Mouse (Mus musculus): ENCODE data around the gene Icam2. TPM values are rescaled to one million over a fixed set of nuclear protein-coding genes. Genes with fewer than 3 reads are reported as not detected.

The Icam2 gene
- polyA plus RNA-seq, 2 experiments = 32.8 to 46.4 TPM

GRCm38 (mm10) chr11:106392597-106393330, 4.9 kb upstream of the Icam2 start:
- no peak overlapping the region for H3K4me2 ChIP-seq (replicated peaks; ENCODE audit: low read depth, low read length, severe bottlenecking)
- H3K4me3 ChIP-seq (replicated peaks; ENCODE audit: low read length) = no peak overlapping the region
- DNase-seq (ENCODE audit: low spot score) (no peak), ATAC-seq (ENCODE audit: low FRiP score, low read depth) (no peak)
- TF ChIP-seq POLR2A (IDR thresholded peaks at IDR 0.05; ENCODE audit: borderline replicate concordance, extremely low read depth, insufficient read depth, insufficient read length) = no peak
- WGBS = 70% methylated on average over 7 of the region's 7 CpGs
- peaks cover 7% of the 10 kb centered on the region for H3K36me3 ChIP-seq (ENCODE audit: control insufficient read depth, insufficient read depth, low read length)
- H3K27ac ChIP-seq (replicated peaks; ENCODE audit: low read depth, low read length) = no peak overlapping the region
- H3K4me1 ChIP-seq (ENCODE audit: control insufficient read depth, insufficient read depth, low read length) = peaks cover 8% of the 10 kb centered on the region; the same call in 1 of the 2 replicates
- H3K27me3 ChIP-seq (ENCODE audit: control insufficient read depth, insufficient read depth, low read length) = no peaks in the 10 kb centered on the region
- H3K9me3 ChIP-seq (ENCODE audit: control insufficient read depth, low read length) = no peaks in the 10 kb centered on the region
- no peak overlapping the region for H3K9ac ChIP-seq (ENCODE audit: low read depth, low read length, severe bottlenecking)

DNA sequence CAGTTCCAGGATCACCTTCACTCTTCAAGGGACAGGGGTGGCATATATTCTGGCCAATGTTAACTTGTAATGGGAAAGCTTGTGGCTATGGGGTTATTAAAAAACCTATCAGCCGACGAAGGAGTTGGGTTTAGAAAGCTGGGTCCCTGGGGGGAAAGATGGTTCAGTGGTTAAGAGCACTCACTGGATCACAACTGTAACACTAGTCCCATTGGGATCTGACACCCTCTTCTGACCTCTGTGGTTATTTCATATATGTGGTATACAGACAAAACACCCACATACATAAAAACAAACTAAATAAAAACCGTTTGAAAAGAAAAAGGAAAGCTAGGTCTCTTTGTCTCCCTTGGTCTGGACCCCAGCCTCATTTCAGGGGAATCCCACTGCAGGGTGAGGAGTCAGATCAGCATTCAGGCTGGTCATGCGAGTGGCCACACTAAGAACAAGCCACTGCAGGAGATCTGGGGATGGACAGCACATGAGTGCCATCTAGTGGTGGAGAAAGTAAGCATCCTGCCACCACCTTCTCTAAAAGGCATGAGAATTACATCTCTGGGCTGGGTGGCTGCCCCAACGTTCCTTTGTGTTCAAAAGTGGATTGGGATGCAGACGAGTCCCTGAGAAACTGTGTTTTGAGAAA, 3.8 kb upstream of the Icam2 start:
- Histone ChIP-seq H3K4me2 (replicated peaks; ENCODE audit: low read depth, low read length, severe bottlenecking) (no peak overlapping the region), H3K4me3 (replicated peaks; ENCODE audit: low read length) (no peak overlapping the region), H3K36me3 (ENCODE audit: control insufficient read depth, insufficient read depth, low read length) (peaks cover 1% of the 10 kb centered on the region; the same call in 1 of the 2 replicates), H3K9me3 (ENCODE audit: control insufficient read depth, low read length) (no peaks in the 10 kb centered on the region), H3K27ac (replicated peaks; ENCODE audit: low read depth, low read length) (no peak overlapping the region), H3K9ac (ENCODE audit: low read depth, low read length, severe bottlenecking) (no peak overlapping the region), H3K4me1 (ENCODE audit: control insufficient read depth, insufficient read depth, low read length) (peaks cover 8% of the 10 kb centered on the region; the same call in 1 of the 2 replicates), H3K27me3 (ENCODE audit: control insufficient read depth, insufficient read depth, low read length) (no peaks in the 10 kb centered on the region)
- TF ChIP-seq POLR2A (IDR thresholded peaks at IDR 0.05; ENCODE audit: borderline replicate concordance, extremely low read depth, insufficient read depth, insufficient read length) = no peak
- DNase-seq (ENCODE audit: low spot score) (peak; percentile 76), ATAC-seq (ENCODE audit: low FRiP score, low read depth) (peak; percentile 76; the same call in 1 of the 2 replicates)
- WGBS = 31% methylated on average over 6 of the region's 6 CpGs

- Histone ChIP-seq H3K9ac (ENCODE audit: low read depth, low read length, severe bottlenecking) (no peak overlapping the region), H3K4me2 (replicated peaks; ENCODE audit: low read depth, low read length, severe bottlenecking) (no peak overlapping the region), H3K4me3 (replicated peaks; ENCODE audit: low read length) (no peak overlapping the region), H3K4me1 (ENCODE audit: control insufficient read depth, insufficient read depth, low read length) (peaks cover 8% of the 10 kb centered on the region; the same call in 1 of the 2 replicates), H3K27ac (replicated peaks; ENCODE audit: low read depth, low read length) (no peak overlapping the region), H3K27me3 (ENCODE audit: control insufficient read depth, insufficient read depth, low read length) (no peaks in the 10 kb centered on the region), H3K9me3 (ENCODE audit: control insufficient read depth, low read length) (no peaks in the 10 kb centered on the region), H3K36me3 (ENCODE audit: control insufficient read depth, insufficient read depth, low read length) (no peaks in the 10 kb centered on the region)
- ATAC-seq (ENCODE audit: low FRiP score, low read depth) (no peak), DNase-seq (ENCODE audit: low spot score) (no peak)
- 58% methylated on average over 3 of the region's 3 CpGs for WGBS
- TF ChIP-seq POLR2A (IDR thresholded peaks at IDR 0.05; ENCODE audit: borderline replicate concordance, extremely low read depth, insufficient read depth, insufficient read length) = no peak
These were observed 2.9 kb upstream of the Icam2 start for GRCm38 (mm10) chr11:106390757-106391156.

- Histone ChIP-seq H3K4me1 (ENCODE audit: control insufficient read depth, insufficient read depth, low read length) (peaks cover 8% of the 10 kb centered on the region; the same call in 1 of the 2 replicates), H3K4me3 (replicated peaks; ENCODE audit: low read length) (no peak overlapping the region), H3K27me3 (ENCODE audit: control insufficient read depth, insufficient read depth, low read length) (no peaks in the 10 kb centered on the region), H3K9ac (ENCODE audit: low read depth, low read length, severe bottlenecking) (no peak overlapping the region), H3K4me2 (replicated peaks; ENCODE audit: low read depth, low read length, severe bottlenecking) (no peak overlapping the region), H3K27ac (replicated peaks; ENCODE audit: low read depth, low read length) (no peak overlapping the region), H3K9me3 (ENCODE audit: control insufficient read depth, low read length) (no peaks in the 10 kb centered on the region), H3K36me3 (ENCODE audit: control insufficient read depth, insufficient read depth, low read length) (no peaks in the 10 kb centered on the region)
- ATAC-seq (ENCODE audit: low FRiP score, low read depth) (0 out of 2 replicates have a peak, but pooled peaks have one; percentile 19), DNase-seq (ENCODE audit: low spot score) (peak; percentile 47)
- 14% methylated on average over 3 of the region's 3 CpGs for WGBS
- TF ChIP-seq POLR2A (IDR thresholded peaks at IDR 0.05; ENCODE audit: borderline replicate concordance, extremely low read depth, insufficient read depth, insufficient read length) = no peak
These were observed 1.7 kb upstream of the Icam2 start for GRCm38 (mm10) chr11:106389611-106390010.

GRCm38 (mm10) chr11:106387020-106387419, 855 bp downstream of the Icam2 start:
- no peaks in the 10 kb centered on the region for H3K27me3 ChIP-seq (ENCODE audit: control insufficient read depth, insufficient read depth, low read length)
- H3K9ac ChIP-seq (ENCODE audit: low read depth, low read length, severe bottlenecking) = no peak overlapping the region
- ATAC-seq (ENCODE audit: low FRiP score, low read depth) = no peak
- WGBS = 78% methylated on average over 6 of the region's 6 CpGs
- no peak for TF ChIP-seq POLR2A (IDR thresholded peaks at IDR 0.05; ENCODE audit: borderline replicate concordance, extremely low read depth, insufficient read depth, insufficient read length)
- no peak for DNase-seq (ENCODE audit: low spot score)
- no peaks in the 10 kb centered on the region for H3K9me3 ChIP-seq (ENCODE audit: control insufficient read depth, low read length)
- no peak overlapping the region for H3K27ac ChIP-seq (replicated peaks; ENCODE audit: low read depth, low read length)
- no peak overlapping the region for H3K4me2 ChIP-seq (replicated peaks; ENCODE audit: low read depth, low read length, severe bottlenecking)
- H3K4me1 ChIP-seq (ENCODE audit: control insufficient read depth, insufficient read depth, low read length) = peaks cover 8% of the 10 kb centered on the region; the same call in 1 of the 2 replicates
- no peaks in the 10 kb centered on the region for H3K36me3 ChIP-seq (ENCODE audit: control insufficient read depth, insufficient read depth, low read length)
- H3K4me3 ChIP-seq (replicated peaks; ENCODE audit: low read length) = no peak overlapping the region
